Mouse (Mus musculus): ENCODE measurements around the gene AL731706.2. TPM values are rescaled to one million over a fixed set of nuclear protein-coding genes. Genes with fewer than 3 reads are reported as not detected.
A peak's percentile ranks its signal among the peaks of the same experiment; 100 is the strongest.
"Not testable (repeated sequence)": the region's sequence is repeated elsewhere in the genome, so short reads cannot be mapped to it uniquely, and the experiment has no call there.

Gene AL731706.2
- polyA plus RNA-seq, 1 experiment from 2014 or later = 40.6 TPM

GRCm38 (mm10) chr2:136896131-136896530, 10.7 kb upstream of the AL731706.2 start:
- no peak overlapping the region for H3K4me2 ChIP-seq (replicated peaks; ENCODE audit: low read depth, low read length)
- H3K27me3 ChIP-seq (ENCODE audit: control insufficient read depth, insufficient read depth, low read length) = no peaks in the 10 kb centered on the region

DNA sequence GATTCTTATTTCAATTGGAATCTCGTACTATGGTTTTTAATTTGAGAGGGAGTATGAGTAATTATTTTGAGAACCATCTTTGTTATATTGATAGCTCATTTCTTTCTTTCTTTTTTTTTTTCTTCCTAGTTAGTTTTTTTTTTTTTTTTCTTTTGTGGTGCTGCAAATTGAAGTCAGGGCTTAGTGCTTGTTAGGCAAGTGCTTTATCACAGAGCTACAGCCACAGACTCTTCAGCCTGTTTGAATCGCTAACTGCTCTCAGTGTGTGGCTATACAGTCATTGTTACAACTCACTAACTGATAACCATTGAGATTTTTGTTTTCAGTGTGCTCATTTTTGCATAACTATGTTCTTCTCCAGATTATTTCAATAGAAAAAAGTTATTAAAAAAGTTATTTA, 9.0 kb upstream of the AL731706.2 start:
- no peak overlapping the region for H3K4me3 ChIP-seq (ENCODE audit: low read length)
- H3K9ac ChIP-seq (ENCODE audit: low read depth, low read length) = no peak overlapping the region
- no peak for ATAC-seq (ENCODE audit: low FRiP score, low TSS enrichment)
- H3K4me2 ChIP-seq (replicated peaks; ENCODE audit: low read depth, low read length) = no peak overlapping the region
- no peaks in the 10 kb centered on the region for H3K27me3 ChIP-seq (ENCODE audit: control insufficient read depth, insufficient read depth, low read length)
- H3K36me3 ChIP-seq (ENCODE audit: control insufficient read depth, insufficient read depth, low read length) = no peaks in the 10 kb centered on the region
- WGBS = 93% methylated on average over 2 of the region's 2 CpGs
- H3K9me3 ChIP-seq (ENCODE audit: control insufficient read depth, low read length) = no peaks in the 10 kb centered on the region
- no peaks in the 10 kb centered on the region; the same call in 1 of the 2 replicates for H3K4me1 ChIP-seq (ENCODE audit: control insufficient read depth, insufficient read depth, low read length)
- no peak overlapping the region for H3K27ac ChIP-seq (ENCODE audit: low read depth, low read length)

More at GRCm38 (mm10) chr2:136896131-136896530, 10.7 kb upstream of the AL731706.2 start:
- WGBS = 82% methylated on average over 2 of the region's 2 CpGs
- Histone ChIP-seq H3K9ac (ENCODE audit: low read depth, low read length) (no peak overlapping the region), H3K9me3 (ENCODE audit: control insufficient read depth, low read length) (no peaks in the 10 kb centered on the region), H3K36me3 (ENCODE audit: control insufficient read depth, insufficient read depth, low read length) (no peaks in the 10 kb centered on the region), H3K27ac (ENCODE audit: low read depth, low read length) (no peak overlapping the region), H3K4me3 (ENCODE audit: low read length) (no peak overlapping the region), H3K4me1 (ENCODE audit: control insufficient read depth, insufficient read depth, low read length) (no peaks in the 10 kb centered on the region; the same call in 1 of the 2 replicates)
- no peak for ATAC-seq (ENCODE audit: low FRiP score, low TSS enrichment)

DNA sequence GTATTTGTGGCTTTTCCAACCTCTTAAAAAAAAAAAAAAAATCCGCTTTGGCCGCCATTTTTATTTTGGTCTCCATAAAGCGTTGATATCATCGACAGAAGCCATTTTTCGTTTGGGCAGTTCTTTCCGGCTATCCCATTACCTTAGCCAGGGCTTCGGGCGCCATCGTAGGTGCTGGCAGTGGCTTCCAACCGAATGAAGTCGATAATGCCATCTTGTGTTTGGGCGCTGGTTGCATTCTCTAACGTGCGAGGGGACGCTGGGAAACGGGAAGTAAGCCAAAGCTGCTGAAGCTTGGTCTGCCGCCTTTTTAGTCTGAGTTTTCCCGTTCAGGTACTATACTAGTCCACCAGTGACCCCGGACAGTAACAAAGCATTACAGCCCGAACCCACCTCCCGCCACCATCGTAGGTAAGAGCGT, 6.5 kb upstream of the AL731706.2 start:
- Histone ChIP-seq H3K4me1 (ENCODE audit: control insufficient read depth, insufficient read depth, low read length) (no peaks in the 10 kb centered on the region; the same call in 1 of the 2 replicates), H3K9me3 (ENCODE audit: control insufficient read depth, low read length) (no peaks in the 10 kb centered on the region), H3K36me3 (ENCODE audit: control insufficient read depth, insufficient read depth, low read length) (no peaks in the 10 kb centered on the region), H3K4me2 (replicated peaks; ENCODE audit: low read depth, low read length) (peak overlapping the region; percentile 56), H3K9ac (ENCODE audit: low read depth, low read length) (peak overlapping the region; percentile 53), H3K27me3 (ENCODE audit: control insufficient read depth, insufficient read depth, low read length) (no peaks in the 10 kb centered on the region), H3K4me3 (ENCODE audit: low read length) (peak overlapping the region; percentile 66), H3K27ac (ENCODE audit: low read depth, low read length) (peak overlapping the region; percentile 53; the same call in 1 of the 2 replicates)
- 0% methylated on average over 23 of the region's 23 CpGs for WGBS
- peak; percentile 83 for ATAC-seq (ENCODE audit: low FRiP score, low TSS enrichment)

DNA sequence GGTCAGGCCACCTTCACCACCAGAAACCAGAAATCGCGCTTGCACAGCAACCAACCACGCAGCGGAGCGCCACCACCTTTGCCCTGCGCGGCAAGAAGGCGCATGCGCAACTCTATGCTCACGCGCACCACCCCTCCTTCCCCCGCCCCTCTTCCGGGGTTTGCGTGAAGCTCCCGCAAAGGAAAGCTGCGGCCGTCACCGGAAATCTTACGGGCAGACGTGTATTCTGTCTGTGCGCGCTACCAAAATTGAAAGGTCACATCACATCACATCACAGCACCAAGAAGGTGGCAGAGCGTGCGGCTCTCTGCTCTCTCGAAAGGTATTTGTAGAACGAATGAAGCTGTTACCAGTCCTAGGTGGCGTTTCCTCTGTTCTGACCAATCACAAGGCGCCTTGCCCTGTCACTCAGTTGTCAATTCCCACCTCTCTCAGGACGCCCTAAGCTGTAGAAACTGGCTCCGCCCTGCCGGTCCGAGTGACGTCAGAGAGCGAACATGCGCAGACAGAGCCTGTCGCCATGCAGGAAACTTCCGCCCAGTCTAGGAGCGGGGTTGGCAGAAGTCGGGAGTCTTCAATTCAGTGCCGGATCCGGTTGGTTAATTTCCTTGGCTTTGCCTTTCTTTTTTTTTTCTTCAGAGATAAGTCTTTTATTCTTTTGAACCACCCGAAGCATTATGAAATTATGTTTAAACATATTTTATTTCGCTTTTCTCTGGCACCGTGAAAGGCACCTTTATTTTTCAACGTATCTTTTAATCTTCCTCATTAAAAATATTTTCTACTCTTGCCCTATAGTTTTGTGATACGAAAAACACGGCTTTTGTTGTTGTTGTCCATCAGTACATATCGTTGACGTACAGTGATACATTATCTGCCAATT, 5.8 kb upstream of the AL731706.2 start, which contains the start of the genes Slx4ip, AL731706.1 and Mkks:
Gene Slx4ip (plus strand): TSS at position 151 of the 883 bp plus-strand sequence.
Gene AL731706.1 (minus strand): TSS at position 322 of the 883 bp plus-strand sequence.
Gene Mkks (minus strand): TSS at position 322 of the 883 bp plus-strand sequence.
- peak within 1 kb of the TSS; percentile 66 for H3K4me3 ChIP-seq (ENCODE audit: low read length)
- WGBS = under 1% methylated on average over 49 of the region's 49 CpGs
- peak within 1 kb of the TSS; percentile 83 for H3K27ac ChIP-seq (ENCODE audit: low read depth, low read length)
- H3K9me3 ChIP-seq (ENCODE audit: control insufficient read depth, low read length) = no peaks in the 10 kb centered on the region
- no peaks in the 10 kb centered on the region; the same call in 1 of the 2 replicates for H3K4me1 ChIP-seq (ENCODE audit: control insufficient read depth, insufficient read depth, low read length)
- peak within 1 kb of the TSS; percentile 64 for H3K9ac ChIP-seq (ENCODE audit: low read depth, low read length)
- no peaks in the 10 kb centered on the region for H3K36me3 ChIP-seq (ENCODE audit: control insufficient read depth, insufficient read depth, low read length)
- ATAC-seq (ENCODE audit: low FRiP score, low TSS enrichment) = peak; percentile 98
- peak within 1 kb of the TSS; percentile 56 for H3K4me2 ChIP-seq (replicated peaks; ENCODE audit: low read depth, low read length)
- no peaks in the 10 kb centered on the region for H3K27me3 ChIP-seq (ENCODE audit: control insufficient read depth, insufficient read depth, low read length)

DNA sequence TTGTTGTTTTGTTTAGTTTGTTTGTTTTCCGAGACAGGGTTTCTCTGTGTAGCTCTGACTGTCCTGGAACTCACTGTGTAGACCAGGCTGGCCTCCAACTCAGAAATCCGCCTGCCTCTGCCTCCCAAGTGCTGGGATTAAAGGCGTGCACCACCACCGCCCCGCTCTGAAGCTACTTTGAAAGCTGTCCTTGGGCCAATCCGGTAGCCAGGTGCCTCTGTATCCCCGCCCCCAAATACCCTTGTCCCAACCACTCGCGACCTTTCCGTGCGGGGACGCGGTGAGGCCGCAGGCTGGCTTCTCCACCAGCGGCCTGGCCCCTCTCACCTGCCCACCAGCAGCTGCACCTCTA, 5.2 kb upstream of the AL731706.2 start:
- Histone ChIP-seq H3K4me2 (replicated peaks; ENCODE audit: low read depth, low read length) (peak overlapping the region; percentile 35), H3K27ac (ENCODE audit: low read depth, low read length) (peak overlapping the region; percentile 83), H3K9ac (ENCODE audit: low read depth, low read length) (peak overlapping the region; percentile 64), H3K4me3 (ENCODE audit: low read length) (peak overlapping the region; percentile 66)
- ATAC-seq (ENCODE audit: low FRiP score, low TSS enrichment) = peak; percentile 68
- H3K4me1 ChIP-seq (ENCODE audit: control insufficient read depth, insufficient read depth, low read length); H3K36me3 ChIP-seq (ENCODE audit: control insufficient read depth, insufficient read depth, low read length); H3K9me3 ChIP-seq (ENCODE audit: control insufficient read depth, low read length); H3K27me3 ChIP-seq (ENCODE audit: control insufficient read depth, insufficient read depth, low read length): not testable (repeated sequence)
- 6% methylated on average over 15 of the region's 15 CpGs for WGBS

DNA sequence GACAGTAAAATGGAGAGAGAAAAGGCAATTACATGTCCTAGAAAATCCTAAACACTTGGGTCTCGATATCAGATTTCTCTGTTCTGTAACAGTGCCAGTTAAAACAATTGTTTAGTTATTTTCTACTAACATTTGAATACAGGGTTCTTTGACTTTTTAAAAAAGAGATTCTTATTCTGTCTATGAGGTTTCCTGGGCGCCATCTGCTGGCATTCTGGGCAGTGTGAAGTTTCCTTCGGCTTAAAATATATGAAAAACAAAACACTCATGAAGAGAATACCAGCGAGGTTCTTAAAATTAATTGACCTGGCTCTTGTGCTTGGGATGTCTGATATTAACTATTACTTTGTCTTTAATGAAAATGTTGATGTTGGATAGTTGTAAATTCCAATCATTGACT, 1.4 kb upstream of the AL731706.2 start:
- ATAC-seq (ENCODE audit: low FRiP score, low TSS enrichment) = no peak
- WGBS = 66% methylated on average over 4 of the region's 4 CpGs

DNA sequence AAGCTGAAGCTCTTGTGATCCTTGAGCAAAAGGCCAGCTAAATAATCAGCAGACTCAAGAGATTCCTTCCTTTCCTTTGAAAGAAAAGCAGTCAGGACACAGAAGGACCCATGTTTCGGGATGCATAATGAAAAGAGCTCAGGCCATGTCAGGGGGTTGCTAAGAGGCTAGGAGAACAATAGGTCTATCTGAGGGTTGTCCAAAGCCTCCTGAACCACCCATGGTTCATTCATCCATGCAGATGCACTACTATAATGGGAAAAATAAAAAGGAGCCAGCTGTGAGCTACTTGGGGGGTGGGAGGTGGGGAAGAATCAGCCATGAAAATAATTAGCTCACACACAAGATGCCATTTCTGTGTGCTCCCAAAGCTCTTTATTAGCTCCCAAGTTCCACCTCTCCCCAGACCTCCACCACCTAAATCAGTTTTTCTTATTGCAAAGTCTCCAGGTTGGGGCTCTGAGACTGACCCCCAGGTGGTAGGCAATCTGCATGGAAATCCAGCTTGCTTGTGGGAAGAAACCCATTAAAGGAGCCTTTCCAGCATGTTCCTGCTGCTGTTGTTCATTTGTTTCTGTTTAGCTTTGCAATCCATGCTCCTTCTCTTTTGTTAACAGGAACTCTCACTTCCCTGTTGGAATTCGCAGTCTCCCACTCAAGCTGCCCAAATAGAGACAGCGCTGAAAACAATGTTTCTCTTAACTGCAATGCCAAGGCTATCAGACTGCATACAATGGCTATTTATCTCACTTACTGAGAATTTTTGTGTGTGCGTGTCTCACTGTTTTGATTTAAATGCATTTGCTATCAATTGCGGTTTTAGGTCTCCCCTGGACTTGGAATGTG, 30.7 kb downstream of the AL731706.2 start:
- WGBS = 65% methylated on average over 5 of the region's 5 CpGs

More for the DNA sequence above, 1.4 kb upstream of the AL731706.2 start:
- H3K4me1 ChIP-seq (ENCODE audit: control insufficient read depth, insufficient read depth, low read length) = no peaks in the 10 kb centered on the region
- H3K27ac ChIP-seq (ENCODE audit: low read depth, low read length) = no peak overlapping the region
- no peak overlapping the region for H3K9ac ChIP-seq (ENCODE audit: low read depth, low read length)
- H3K36me3 ChIP-seq (ENCODE audit: control insufficient read depth, insufficient read depth, low read length) = peaks cover 29% of the 10 kb centered on the region; the same call in 1 of the 2 replicates
- H3K9me3 ChIP-seq (ENCODE audit: control insufficient read depth, low read length) = no peaks in the 10 kb centered on the region
- H3K27me3 ChIP-seq (ENCODE audit: control insufficient read depth, insufficient read depth, low read length) = no peaks in the 10 kb centered on the region
- H3K4me3 ChIP-seq (ENCODE audit: low read length) = no peak overlapping the region
- H3K4me2 ChIP-seq (replicated peaks; ENCODE audit: low read depth, low read length) = no peak overlapping the region

DNA sequence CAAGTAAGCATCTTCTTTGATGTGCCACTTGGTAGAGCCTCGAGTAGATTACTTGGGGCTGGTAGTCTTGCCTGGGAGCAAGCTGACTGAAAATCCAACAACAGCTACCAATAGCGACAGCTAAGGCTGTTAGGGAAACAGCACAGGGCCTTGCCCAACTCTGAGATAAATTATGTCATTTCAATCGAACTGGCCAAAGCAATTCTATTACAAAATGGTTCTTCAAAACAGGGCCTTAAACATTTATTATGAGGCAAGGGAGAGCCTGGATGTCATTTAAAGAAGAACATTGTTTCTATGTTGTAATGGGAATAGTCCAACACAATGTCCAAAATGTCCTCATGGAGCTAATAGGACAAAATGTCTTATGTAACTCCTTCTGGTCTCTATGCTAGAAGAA, 35.1 kb downstream of the AL731706.2 start:
- WGBS = 69% methylated on average over 3 of the region's 3 CpGs
- H3K9ac ChIP-seq (ENCODE audit: low read depth, low read length) = no peak overlapping the region
- no peaks in the 10 kb centered on the region for H3K27me3 ChIP-seq (ENCODE audit: control insufficient read depth, insufficient read depth, low read length)
- no peaks in the 10 kb centered on the region for H3K36me3 ChIP-seq (ENCODE audit: control insufficient read depth, insufficient read depth, low read length)
- ATAC-seq (ENCODE audit: low FRiP score, low TSS enrichment) = no peak
- no peak overlapping the region for H3K4me2 ChIP-seq (replicated peaks; ENCODE audit: low read depth, low read length)
- H3K4me3 ChIP-seq (ENCODE audit: low read length) = no peak overlapping the region
- H3K9me3 ChIP-seq (ENCODE audit: control insufficient read depth, low read length) = no peaks in the 10 kb centered on the region
- no peak overlapping the region for H3K27ac ChIP-seq (ENCODE audit: low read depth, low read length)
- H3K4me1 ChIP-seq (ENCODE audit: control insufficient read depth, insufficient read depth, low read length) = no peaks in the 10 kb centered on the region

More for the DNA sequence above, 30.7 kb downstream of the AL731706.2 start:
- no peaks in the 10 kb centered on the region for H3K9me3 ChIP-seq (ENCODE audit: control insufficient read depth, low read length)
- no peak for ATAC-seq (ENCODE audit: low FRiP score, low TSS enrichment)
- no peaks in the 10 kb centered on the region for H3K4me1 ChIP-seq (ENCODE audit: control insufficient read depth, insufficient read depth, low read length)
- H3K4me3 ChIP-seq (ENCODE audit: low read length) = no peak overlapping the region
- no peak overlapping the region for H3K9ac ChIP-seq (ENCODE audit: low read depth, low read length)
- no peaks in the 10 kb centered on the region for H3K27me3 ChIP-seq (ENCODE audit: control insufficient read depth, insufficient read depth, low read length)
- no peaks in the 10 kb centered on the region for H3K36me3 ChIP-seq (ENCODE audit: control insufficient read depth, insufficient read depth, low read length)
- no peak overlapping the region for H3K27ac ChIP-seq (ENCODE audit: low read depth, low read length)
- no peak overlapping the region for H3K4me2 ChIP-seq (replicated peaks; ENCODE audit: low read depth, low read length)
